Mouse (Mus musculus) liver, embryonic 16.5 days (tissue): ENCODE measurements at regions not wholly inside any gene's neighbourhood (a gene's known extent, or its start where the extent isn't known, plus 50 kb on each side); places are given as distances from the start of the nearest gene placed in this dataset.

Source experiments
- ATAC-seq: fragments of 200-750 bp; cut with Nextera tagmentation; 2 replicates; pipeline ENCODE4 v1.8.0; 2017; ENCODE audit warnings: low read depth, mild to moderate bottlenecking, moderate number of reproducible peaks, moderate library complexity
- H3K27ac ChIP-seq: fragments of 300-500 bp; sonication (generic); 2 replicates; pipeline ENCODE4 v1.5.1; 2014; ENCODE audit warnings: mild to moderate bottlenecking, low read length
- H3K27me3 ChIP-seq: fragments of 300-500 bp; sonication (generic); 2 replicates; pipeline ENCODE4 v1.6.1; 2014; ENCODE audit warnings: low read depth, low read length, mixed read lengths; ENCODE audit not compliant: control insufficient read depth, insufficient read depth
- H3K36me3 ChIP-seq: fragments of 300-500 bp; sonication (generic); 2 replicates; pipeline ENCODE4 v1.6.1; 2014; ENCODE audit warnings: mild to moderate bottlenecking; ENCODE audit not compliant: control insufficient read depth, insufficient read depth
- H3K4me1 ChIP-seq: fragments of 300-500 bp; sonication (generic); 2 replicates; pipeline ENCODE4 v1.6.1; 2014; ENCODE audit warnings: low read depth, low read length, mixed read lengths; ENCODE audit not compliant: control insufficient read depth
- H3K4me2 ChIP-seq: fragments of 300-500 bp; sonication (generic); 2 replicates; pipeline ENCODE4 v1.6.1; 2014; ENCODE audit warnings: low read depth, low read length, mixed read lengths
- H3K4me3 ChIP-seq: fragments of 300-500 bp; sonication (generic); 2 replicates; pipeline ENCODE4 v1.5.1; 2014; ENCODE audit warnings: low read depth, mild to moderate bottlenecking, low read length
- H3K9ac ChIP-seq: fragments of 300-500 bp; sonication (generic); 2 replicates; pipeline ENCODE4 v1.6.1; 2014; ENCODE audit warnings: low read depth, low read length
- H3K9me3 ChIP-seq: fragments of 300-500 bp; sonication (generic); replicated peaks from 2 replicates; pipeline ENCODE4 v1.6.1; 2016; ENCODE audit warnings: low read length; ENCODE audit not compliant: control insufficient read depth
- WGBS: fragments of 180-500 bp; shearing (Covaris S2); extraction: QIAGEN DNeasy Blood & Tissue Kit; methylation state at CpG from one replicate; pipeline ENCODE4 v1.1.7; 2014; ENCODE audit not compliant: insufficient replicate concordance; 5-methylcytosine and 5-hydroxymethylcytosine counted together

DNA sequence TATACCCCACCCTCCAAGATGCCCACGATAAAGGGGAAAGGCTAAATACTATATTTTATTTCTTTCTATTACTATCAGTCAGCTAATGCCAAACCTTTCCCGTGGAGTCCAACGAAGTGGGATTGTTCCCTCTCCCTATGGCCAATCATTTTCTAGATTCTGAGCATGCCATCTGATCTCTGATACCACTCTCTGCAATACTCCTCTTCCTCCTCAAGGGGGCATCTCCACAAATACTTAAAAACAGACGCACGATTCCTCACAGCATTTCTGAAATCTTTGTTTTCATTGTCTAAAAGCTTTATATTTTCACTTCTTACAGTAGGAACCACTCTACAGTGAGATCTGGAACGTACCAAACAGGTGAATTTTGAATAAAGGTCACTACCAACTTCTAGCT lies 270.8 kb downstream of the Pdha2 start:
- Histone ChIP-seq H3K4me1 (no peaks in the 10 kb centered on the region), H3K9ac (no peak overlapping the region), H3K4me3 (no peak overlapping the region), H3K4me2 (no peak overlapping the region), H3K36me3 (no peaks in the 10 kb centered on the region), H3K27ac (no peak overlapping the region), H3K27me3 (no peaks in the 10 kb centered on the region), H3K9me3 (no peaks in the 10 kb centered on the region)
- 72% methylated on average over 6 of the region's 6 CpGs for WGBS
- no peak for ATAC-seq

DNA sequence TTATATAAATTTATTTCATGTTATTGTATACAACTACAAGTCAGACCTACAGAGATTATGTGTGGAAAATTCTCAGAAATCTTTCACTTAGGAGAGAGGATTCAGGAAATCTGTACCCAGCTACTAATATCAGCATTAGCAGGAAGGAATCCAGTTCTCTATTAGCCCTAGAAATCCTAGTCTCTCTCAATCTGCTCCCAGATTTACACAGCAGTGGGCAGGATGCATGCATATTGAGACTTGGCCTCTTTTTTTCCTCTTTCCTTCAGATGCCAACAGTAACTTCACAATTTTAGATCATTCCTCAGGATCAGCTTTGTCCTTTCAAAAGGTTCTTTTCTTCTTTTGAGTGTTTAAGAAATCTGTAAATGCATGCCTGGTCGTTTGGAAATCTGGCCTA lies 279.0 kb downstream of the Pdha2 start:
- no peak overlapping the region for H3K9ac ChIP-seq
- ATAC-seq = no peak

DNA sequence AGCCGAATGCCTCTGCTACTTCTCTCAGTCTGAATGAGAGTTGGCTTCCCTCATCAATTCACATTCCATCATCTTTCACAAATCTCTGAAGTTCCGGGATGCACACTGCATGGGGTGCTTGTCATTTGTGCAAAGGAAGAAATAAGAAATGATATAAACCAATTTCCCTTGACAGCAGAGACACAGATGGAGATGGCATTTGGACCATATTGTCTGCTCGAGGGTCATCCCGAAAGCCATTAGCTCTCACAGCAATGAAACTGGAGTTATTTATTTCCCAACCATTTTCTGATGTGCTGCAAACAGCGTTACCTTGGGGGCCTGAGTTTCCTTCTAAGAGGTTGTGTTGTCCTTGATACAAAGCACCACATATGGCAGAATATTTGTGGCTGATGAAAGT lies 285.5 kb downstream of the Pdha2 start:
- Histone ChIP-seq H3K4me1 (no peaks in the 10 kb centered on the region), H3K27ac (no peak overlapping the region), H3K27me3 (no peaks in the 10 kb centered on the region), H3K4me2 (no peak overlapping the region), H3K9ac (no peak overlapping the region), H3K36me3 (no peaks in the 10 kb centered on the region), H3K4me3 (no peak overlapping the region), H3K9me3 (no peaks in the 10 kb centered on the region)
- 71% methylated on average over 5 of the region's 5 CpGs for WGBS
- ATAC-seq = no peak

More for the DNA sequence above, 279.0 kb downstream of the Pdha2 start:
- no peaks in the 10 kb centered on the region for H3K36me3 ChIP-seq
- H3K27ac ChIP-seq = no peak overlapping the region
- H3K4me2 ChIP-seq = no peak overlapping the region
- H3K27me3 ChIP-seq = no peaks in the 10 kb centered on the region
- no peak overlapping the region for H3K4me3 ChIP-seq
- H3K9me3 ChIP-seq = no peaks in the 10 kb centered on the region
- H3K4me1 ChIP-seq = no peaks in the 10 kb centered on the region
- 7% methylated on average over 1 of the region's 1 CpGs for WGBS

DNA sequence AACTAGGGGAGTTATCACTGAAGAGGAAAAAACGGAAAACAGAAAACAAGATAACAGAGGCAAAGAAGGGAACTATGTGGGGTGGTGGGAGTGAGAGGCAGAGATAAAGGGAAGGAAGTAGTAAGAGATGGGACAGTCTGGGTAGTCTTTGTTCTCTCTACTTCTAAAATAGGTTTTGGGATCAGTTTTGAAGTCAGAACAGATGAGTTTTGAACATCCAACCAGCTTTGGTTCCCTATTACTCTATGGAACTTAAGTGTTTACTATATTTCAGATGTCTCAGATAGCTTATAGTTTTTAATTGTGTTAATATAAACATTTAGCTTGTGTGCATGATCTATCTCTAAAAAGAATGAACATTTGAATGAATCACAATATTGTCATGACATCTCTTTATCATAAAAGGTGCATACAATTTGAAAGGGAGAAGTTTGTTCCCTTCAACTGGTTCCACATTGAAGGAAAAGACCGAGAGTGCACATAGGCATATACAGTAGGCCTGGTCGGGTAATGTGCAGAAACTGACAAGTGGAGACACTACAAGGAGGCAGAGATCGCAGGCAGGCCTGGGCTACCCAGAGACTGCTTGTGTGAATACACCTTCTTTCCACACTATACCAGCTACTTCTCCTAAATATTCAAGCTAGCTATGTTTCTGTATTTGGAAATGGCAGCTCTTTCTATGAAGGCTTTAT lies 335.8 kb downstream of the Pdha2 start:
- H3K9me3 ChIP-seq = no peaks in the 10 kb centered on the region
- ATAC-seq = peak; percentile 37; the same call in 1 of the 2 replicates
- H3K4me2 ChIP-seq = no peak overlapping the region
- H3K4me3 ChIP-seq = no peak overlapping the region
- no peak overlapping the region for H3K27ac ChIP-seq
- H3K9ac ChIP-seq = no peak overlapping the region
- WGBS = 53% methylated on average over 4 of the region's 4 CpGs
- H3K36me3 ChIP-seq = no peaks in the 10 kb centered on the region
- H3K4me1 ChIP-seq = no peaks in the 10 kb centered on the region
- H3K27me3 ChIP-seq = no peaks in the 10 kb centered on the region

DNA sequence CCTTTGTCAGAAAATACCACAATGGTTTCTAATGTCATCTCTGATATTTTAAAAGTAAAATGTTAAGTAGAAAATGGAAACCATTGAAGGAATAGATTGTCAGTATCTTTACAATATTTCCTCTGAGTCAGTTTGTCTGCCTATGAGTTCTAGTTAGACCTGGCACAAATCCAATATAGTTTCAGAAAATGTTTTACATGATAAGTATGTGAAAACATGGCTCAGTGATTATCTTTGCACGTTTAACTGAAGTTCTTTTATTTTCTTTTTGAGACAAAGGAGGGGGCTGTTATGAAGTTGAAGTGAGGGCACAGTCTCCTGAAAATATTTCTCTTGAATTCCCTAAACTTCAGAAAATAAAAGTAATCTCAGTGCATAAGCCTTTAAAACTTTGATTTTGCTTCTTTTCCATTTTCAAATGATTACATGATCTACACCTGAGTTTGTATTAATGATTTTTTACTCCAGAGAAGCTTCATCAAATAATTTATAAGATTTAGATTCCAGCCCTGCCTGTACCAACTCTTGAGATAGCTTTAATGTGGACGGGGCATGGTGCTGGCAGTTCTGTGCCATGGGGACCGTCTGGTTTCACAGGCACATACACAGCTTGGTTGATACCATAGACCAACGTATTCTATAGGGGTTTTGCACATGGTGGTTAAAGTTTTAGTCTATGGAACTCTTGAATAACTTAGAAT lies 336.5 kb downstream of the Pdha2 start:
- Histone ChIP-seq H3K36me3 (no peaks in the 10 kb centered on the region), H3K9me3 (no peaks in the 10 kb centered on the region), H3K4me3 (no peak overlapping the region), H3K27me3 (no peaks in the 10 kb centered on the region), H3K27ac (no peak overlapping the region), H3K4me2 (no peak overlapping the region), H3K4me1 (no peaks in the 10 kb centered on the region), H3K9ac (no peak overlapping the region)
- WGBS = 18% methylated on average over 4 of the region's 4 CpGs
- 0 out of 2 replicates have a peak, but pooled peaks have one; percentile 19 for ATAC-seq

DNA sequence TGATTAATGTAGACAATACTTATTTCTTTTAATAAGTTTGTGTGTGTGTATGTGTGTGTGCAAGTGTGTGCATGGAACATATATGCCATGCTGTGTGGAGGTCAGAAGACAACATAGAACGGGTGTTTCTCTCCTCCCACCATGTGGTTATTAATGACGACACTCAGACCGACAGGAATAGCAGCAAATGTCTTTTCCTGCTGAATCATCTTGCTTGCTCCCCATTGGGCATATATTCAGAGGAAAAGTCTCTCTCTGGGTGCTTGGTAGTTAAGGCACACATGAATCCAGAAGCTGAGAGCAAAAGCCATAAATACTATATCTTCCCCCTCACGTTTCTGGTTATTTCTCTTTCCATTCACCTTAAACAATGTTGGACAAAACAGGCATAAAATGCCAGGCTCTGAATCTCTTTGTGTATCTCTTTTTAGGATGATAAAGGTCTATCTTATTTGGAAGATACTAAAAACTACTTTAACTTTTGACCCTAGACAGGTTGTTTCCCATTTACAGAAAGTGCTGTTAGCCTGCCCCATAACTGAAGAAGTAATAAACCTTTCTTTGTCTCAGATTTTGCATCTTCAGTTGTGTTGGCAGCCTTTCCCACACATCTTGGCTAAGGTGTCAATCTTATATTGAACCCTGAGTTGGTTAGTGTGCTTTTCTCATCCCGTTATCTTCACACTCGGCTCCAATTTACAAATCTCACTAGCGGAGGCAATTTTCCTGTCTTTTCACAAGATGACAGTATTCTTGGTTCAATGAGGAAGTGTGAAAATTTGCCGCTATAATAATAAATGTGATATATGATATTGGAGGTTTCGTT lies 337.9 kb downstream of the Pdha2 start:
- H3K27ac ChIP-seq = no peak overlapping the region
- H3K4me3 ChIP-seq = no peak overlapping the region
- no peaks in the 10 kb centered on the region for H3K27me3 ChIP-seq
- no peaks in the 10 kb centered on the region for H3K9me3 ChIP-seq
- H3K4me1 ChIP-seq = no peaks in the 10 kb centered on the region
- no peak overlapping the region for H3K4me2 ChIP-seq
- ATAC-seq = no peak
- no peaks in the 10 kb centered on the region for H3K36me3 ChIP-seq
- no peak overlapping the region for H3K9ac ChIP-seq
- WGBS = 65% methylated on average over 9 of the region's 9 CpGs

DNA sequence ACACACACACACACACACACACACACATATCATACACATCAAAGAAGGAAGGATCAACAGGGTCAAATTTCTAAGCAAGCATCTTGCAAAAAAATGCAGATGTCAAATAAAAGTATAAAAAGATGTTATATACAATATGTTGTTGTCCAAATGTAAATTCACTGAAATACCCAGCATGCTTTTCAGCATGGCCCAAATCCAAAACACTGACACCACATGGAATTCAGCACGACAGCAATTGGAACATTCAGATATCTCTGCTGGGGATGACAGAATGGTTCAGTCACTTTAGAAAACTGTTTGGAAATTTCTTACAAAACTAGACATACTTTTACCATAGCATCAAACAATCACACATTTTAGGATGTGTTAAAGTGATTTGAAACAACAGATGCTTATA lies 339.6 kb downstream of the Pdha2 start:
- Histone ChIP-seq H3K36me3 (no peaks in the 10 kb centered on the region), H3K4me2 (no peak overlapping the region), H3K27me3 (no peaks in the 10 kb centered on the region), H3K9ac (no peak overlapping the region), H3K4me1 (no peaks in the 10 kb centered on the region), H3K9me3 (no peaks in the 10 kb centered on the region), H3K27ac (no peak overlapping the region), H3K4me3 (no peak overlapping the region)
- ATAC-seq = no peak
- 58% methylated on average over 1 of the region's 1 CpGs for WGBS

DNA sequence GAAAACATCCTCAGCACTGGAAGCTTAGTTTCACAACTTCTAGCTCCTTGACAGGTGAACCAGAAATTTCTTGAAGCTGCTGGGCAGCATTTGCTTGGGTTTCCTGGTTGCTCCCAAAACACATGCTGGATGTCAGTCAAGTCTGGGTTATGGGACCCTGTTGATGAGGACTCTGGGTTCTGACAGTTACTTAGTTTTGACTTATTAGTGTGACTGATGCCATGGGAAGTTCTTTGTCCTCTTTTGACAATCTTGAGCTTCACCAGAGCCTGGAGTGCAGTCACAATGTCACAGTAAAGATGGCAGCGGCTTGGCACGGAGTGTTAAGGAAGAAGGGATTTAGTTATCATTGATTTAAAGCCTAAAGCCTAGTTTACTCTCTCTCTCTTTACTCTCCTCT lies 340.9 kb downstream of the Pdha2 start:
- Histone ChIP-seq H3K27ac (no peak overlapping the region), H3K36me3 (no peaks in the 10 kb centered on the region), H3K9me3 (no peaks in the 10 kb centered on the region), H3K9ac (no peak overlapping the region), H3K27me3 (no peaks in the 10 kb centered on the region), H3K4me3 (no peak overlapping the region), H3K4me2 (no peak overlapping the region), H3K4me1 (no peaks in the 10 kb centered on the region)
- 90% methylated on average over 2 of the region's 2 CpGs for WGBS
- ATAC-seq = no peak

DNA sequence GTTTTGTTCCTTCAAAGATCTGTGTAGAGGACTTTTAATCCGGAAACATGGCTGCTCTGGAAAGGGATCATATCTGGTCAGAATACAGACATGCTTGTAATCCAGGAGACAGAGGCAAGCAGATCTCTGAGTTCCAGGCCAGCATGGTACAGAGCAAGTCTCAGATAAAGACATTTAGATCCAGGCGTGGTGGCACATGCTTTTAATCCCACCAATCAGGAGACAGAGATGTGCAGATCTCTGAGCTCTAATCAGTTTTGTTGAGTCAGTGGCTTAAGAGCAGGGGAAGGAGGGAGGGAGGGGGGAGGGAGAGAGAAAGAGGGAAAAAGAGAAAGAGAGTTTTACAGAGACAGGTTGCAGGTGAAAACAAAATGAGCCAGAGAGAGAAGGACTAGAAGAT lies 372.0 kb downstream of the Pdha2 start:
- Histone ChIP-seq H3K9ac (no peak overlapping the region), H3K27me3 (no peaks in the 10 kb centered on the region), H3K4me3 (no peak overlapping the region), H3K9me3 (no peaks in the 10 kb centered on the region), H3K36me3 (no peaks in the 10 kb centered on the region), H3K4me1 (no peaks in the 10 kb centered on the region), H3K4me2 (no peak overlapping the region), H3K27ac (no peak overlapping the region)
- ATAC-seq = no peak
- WGBS = 40% methylated on average over 2 of the region's 2 CpGs
